Mouse (Mus musculus): ENCODE measurements around the gene Ntsr2.
"Not testable (repeated sequence)": the region's sequence is repeated elsewhere in the genome, so short reads cannot be mapped to it uniquely, and the experiment has no call there.

Ntsr2 gene

DNA sequence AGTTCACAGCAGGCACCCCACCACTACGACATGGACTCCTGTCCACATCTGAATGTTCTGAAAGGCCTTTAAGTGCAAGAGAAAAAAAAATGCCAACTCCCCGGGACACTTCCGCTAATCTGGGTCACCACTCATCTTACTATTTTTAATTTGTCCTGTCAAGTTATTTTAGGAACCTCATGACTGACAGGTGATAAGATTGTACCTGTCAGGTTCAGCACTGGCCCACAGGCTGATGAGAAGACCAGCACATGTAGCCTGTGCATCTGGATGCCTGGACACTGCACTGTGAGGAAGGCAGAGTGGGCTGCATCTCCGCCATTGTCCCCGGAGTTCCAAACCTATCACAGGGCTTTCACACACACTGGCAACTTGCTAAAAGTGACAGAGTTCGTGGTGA, 3.4 kb upstream of the Ntsr2 start:
- DNase-seq = no peak

DNA sequence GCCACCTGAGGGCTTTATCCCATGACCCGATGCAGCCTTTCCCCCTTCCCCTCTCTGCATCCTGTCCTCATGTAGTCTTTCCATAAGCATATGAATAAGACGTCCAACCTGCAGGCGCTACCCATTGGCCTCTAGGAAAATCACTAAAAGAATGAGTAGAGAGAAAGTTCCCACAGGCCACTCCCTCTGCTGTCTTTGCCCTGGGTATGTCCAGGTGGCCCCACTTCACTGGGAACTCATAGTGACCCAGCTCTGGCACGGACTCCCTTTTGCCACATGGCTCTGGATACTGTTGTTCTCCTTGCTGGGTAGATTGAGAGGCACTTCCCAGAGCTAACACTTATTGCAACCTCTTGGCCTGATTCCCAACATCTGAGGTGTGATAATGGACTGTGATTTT, 2.4 kb downstream of the Ntsr2 start:
- DNase-seq = no peak

DNA sequence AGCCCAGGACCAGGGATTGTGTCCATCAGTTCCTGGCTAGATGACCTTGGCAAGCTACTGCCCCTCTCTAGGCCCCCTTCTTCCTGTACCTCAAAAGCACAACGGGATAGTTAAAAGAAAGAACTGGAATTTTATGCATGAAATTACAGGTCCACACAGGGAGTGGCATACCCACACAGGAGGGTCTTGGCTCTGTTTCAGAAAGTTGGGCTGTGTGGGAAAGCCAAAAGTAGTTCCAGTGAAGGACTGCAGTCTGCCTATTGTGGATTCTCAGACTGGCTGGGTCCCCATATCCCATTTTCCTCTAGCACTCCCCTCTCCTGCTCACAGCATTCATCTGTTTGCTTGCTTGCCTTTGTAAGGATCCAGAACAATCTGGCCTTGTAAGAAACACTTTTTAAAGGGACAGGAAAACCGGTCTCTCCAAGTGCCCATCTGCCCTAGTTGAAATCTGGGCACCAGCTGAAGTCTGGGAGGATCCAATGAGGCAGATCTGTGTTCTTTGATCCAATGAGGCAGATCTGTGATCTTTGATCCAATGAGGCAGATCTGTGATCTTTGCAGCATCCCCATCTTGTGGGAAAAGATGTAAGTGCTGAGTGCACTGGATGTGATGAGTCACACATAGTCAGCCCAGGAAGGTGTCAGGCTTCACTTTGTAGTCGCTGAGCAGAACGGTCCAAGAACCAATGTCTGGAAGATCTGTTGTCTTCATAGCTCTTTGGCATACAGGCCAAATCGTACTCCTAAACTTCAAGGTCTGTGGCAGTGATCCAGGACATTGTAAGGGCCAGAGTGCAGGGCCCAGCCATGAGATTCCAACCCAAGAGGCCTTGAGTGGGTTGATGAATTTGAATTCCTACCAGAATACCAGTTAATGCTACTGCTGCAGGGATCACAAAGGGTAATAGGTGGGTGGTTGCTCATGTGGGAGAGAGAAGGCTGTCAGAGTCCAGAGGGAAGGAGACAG, 4.0 kb downstream of the Ntsr2 start:
- DNase-seq = no peak

DNA sequence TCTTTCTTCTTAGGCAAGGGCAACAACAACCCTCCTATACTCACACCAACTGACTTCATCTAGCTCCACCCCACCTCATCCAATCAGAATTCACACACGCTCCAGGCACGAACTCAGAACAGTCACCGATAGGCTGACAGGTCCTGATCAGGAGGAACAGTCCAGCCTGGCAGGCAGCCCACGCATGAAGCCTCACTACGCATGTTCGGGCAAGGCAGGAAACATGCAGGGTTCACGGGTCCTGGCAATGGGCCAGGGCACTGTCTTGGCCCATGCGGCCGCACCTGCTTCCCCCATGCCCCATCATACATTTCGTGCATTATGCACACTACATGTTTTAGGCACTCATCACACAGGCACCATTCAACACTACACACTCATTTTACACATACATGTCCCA, 8.3 kb downstream of the Ntsr2 start:
- DNase-seq = no peak

DNA sequence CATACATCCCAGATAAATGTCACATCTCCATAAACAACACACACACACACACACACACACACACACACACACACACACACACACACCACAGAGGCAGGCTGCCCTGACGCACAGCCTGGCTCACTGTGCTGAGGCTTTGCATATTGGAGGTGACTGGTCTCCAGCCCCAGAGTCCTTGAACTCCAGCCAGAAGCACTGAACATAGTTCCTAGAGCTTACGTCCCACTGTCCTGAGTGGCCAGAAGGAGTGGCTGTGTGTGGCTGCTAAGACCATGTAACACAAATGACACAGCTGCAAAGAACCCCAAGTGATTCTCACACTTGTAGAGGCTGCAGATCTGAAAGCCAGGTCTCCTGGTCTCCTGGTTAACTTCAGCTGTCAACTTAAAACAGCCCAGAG, 8.8 kb downstream of the Ntsr2 start:
- DNase-seq = no peak

DNA sequence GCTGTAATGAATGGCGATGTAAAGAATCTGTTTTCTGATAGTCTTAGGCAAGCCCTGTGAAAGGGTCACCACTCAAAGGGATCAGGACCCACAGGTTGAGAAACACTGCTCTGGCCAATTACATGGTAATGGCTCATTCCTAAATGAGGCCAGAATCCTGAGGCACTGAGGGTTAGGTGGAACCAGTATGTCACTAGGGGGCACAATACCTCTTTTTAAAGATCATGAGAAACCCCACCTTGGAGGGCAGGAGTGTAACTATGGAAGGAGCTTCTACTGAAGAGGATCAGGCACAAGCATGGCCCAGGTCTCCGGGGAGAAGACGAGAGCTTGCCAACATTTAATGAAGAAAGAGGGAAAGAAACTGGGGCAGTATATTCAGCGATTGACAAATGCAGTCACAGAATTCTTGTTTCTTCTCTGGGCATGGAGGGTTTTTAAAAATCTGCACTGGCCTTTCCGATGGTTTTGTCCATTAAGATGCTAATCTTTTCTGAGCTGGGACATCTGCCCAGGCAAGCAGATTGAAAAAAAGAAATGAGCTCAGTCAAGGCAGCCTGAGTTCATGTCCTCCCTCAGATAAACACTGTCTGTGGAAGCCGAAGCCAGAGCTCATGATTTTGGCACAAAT, 9.9 kb downstream of the Ntsr2 start:
- DNase-seq = no peak

DNA sequence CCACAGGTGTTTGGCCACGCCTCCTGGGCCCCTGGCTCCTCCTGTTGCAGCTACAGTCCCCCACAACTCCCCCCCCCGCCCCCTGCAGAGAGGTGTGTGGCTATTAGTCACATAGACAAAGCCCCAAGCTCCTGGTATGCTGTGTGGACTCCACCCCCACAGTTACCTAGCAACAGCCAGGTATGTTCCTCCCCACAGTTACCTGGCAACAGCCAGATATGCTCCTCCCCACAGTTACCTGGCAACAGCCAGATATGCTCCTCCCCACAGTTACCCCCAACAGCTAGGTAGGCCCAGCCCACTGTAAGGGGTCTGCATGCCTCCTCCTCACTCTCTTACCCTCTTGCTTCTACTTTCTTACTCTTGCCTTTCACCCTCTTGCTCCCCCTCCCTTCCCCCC, 11.8 kb downstream of the Ntsr2 start:
- DNase-seq = no peak

DNA sequence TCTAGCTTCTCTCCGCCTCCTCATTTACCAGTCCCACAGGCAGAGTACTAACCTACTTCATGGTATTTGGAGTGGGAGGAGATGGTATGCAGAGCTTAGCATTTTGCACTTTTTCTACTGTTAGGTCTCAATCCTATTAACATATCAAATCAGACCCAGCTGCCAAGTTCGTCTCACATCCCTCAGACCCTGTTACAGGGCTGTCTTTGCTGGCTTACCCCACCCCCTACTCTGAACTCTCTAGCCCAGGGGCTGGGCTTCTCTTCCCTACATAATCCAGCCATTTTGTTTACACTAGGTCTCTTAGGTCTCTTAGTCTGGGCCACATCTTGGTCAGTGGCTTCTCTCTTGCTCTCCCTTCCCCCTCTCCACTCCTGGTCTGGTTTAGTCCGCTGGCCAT, 16.0 kb downstream of the Ntsr2 start:
- no peak for DNase-seq

DNA sequence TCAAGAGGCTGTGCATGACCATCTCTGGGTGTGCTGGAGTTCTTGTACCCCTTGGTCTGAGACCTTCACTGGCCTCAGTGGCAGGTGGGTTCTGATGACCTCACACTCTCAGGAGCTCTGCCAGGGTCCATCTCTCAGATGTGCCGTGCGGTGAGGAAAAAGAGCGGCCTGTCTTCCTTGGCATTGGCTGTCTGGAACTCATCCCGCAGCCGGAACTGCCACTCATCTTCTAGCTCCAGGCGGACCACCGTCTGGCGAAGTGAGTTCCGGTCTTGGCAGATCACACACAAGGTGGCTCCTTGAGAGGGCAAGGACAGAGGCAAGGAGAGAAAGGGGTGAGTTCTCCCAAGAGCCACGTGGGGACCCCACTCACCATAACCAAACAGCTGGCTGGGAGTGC, 19.1 kb downstream of the Ntsr2 start:
- DNase-seq = no peak

DNA sequence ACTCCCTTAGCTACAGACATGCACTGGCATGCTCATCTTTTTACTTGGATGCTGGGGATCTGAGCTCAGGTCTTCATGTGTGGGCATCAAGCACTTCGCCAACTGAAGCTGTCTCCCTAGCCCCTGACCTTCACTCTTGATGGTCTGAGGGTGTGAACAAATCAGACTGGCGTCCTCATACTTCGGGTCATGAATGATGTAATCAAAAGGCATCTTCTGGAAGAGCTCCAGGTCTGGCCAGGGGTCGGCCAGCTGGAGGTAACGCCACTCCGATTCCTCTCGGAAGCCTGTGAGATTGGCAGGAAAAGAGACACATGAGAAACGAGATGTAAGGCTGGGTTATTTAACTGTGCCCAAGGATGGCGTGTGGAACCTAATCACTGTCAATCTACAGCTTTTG, 37.4 kb downstream of the Ntsr2 start:
- DNase-seq = no peak

DNA sequence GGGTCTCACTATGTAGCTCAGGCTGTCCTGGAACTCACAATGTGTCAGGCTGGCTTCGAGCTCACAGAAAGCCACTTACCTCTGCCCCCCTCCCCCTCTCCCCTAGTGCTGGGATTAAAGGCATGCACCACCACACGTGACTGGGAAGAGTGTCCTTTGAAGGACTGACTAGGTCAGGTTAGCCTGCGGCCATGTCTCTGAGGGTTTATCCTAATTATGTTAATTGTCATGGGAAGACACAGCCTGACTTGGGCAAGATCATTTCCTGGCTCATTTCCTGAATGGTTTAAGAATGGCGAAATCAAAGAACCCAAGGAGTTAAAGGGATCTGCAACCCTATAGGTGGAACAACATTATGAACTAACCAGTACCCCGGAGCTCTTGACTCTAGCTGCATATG, 41.6 kb downstream of the Ntsr2 start:
- DNase-seq = no peak

DNA sequence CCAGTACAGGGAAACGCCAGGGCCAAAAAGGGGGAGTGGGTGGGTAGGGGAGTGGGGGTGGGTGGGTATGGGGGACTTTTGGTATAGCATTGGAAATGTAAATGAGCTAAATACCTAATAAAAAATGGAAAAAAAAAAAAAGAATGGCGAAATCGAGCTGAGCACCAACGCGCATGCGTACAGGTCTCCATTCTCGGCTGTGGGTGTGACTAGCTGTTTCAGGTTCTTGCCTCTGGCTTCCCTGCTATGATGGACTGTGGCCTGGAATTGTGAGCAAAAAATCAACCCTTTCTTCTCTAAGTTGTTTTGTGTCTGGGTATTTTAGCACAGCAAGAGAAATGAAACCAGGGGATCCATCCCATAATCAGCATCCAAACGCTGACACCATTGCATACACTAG, 42.1 kb downstream of the Ntsr2 start:
- DNase-seq = not testable (repeated sequence)

DNA sequence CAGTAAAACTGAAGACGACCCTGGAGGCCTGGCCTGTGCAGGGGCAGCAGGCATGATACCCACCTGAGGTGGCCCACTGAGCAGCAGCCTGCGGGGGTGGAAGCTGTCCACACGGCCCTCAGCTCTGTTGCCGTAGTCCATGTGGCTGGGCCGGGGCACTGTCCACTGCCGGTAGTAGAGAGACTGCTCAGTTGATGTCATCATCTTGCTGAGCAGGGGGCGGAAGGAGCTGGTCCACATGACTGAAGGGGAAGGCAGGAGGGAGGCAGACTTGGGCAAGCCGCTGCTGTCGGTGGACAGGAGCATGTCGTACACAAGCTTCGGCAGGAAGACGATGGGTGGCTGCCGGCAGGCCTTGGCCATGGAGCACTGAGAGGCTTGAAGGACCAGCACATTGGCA, 43.0 kb downstream of the Ntsr2 start:
- DNase-seq = no peak

DNA sequence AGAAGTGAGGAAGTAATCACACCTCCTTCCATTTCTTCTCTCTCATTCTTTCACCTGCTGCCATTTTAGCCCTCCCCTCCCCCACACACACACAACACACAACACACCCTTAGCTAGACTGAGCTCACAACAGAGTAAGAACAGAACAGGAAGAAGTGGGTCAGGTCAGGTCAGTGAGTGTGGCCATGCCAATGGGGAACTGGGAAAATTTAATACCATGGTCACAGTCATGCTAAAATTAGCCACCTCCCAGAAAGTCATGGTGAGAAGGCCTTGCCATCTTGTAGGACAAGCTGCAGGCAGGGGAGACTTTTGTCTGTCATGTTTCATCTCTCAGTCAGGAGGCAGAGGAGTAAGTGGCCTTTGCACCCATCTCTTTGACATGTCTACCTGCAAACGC, 45.5 kb downstream of the Ntsr2 start:
- DNase-seq = no peak
